Mouse (Mus musculus) megakaryocyte, adult 5-6 weeks (primary cell): ENCODE data around the gene Eda2r. TPM values are rescaled to one million over a fixed set of nuclear protein-coding genes. Genes with fewer than 3 reads are reported as not detected.

Experiments used
- ATAC-seq: 2 replicates; pipeline ENCODE4 v1.8.0; 2016; ENCODE audit warnings: mild to moderate bottlenecking, inconsistent platforms; ENCODE audit not compliant: poor library complexity, severe bottlenecking
- total RNA-seq, 2 experiments: library from RNA; stranded (forward) in 1 of 2; stranded (reverse) in 1 of 2; fragments of 153-499, 151-499 nt in 1 of 2; fragments of 221-1000, 200-1000 nt in 1 of 2; gene quantifications; 2 replicates each; pipeline versions ENCODE4 v1.2.3 to v1.2.4; 2015 to 2017

Gene Eda2r
- total RNA-seq (2015) (not detected in 2 replicates), total RNA-seq (2017) (not detected in 2 replicates)

- peak; percentile 43 for ATAC-seq
Observed at GRCm38 (mm10) chrX:97377065-97377421, at the start of gene Eda2r. Eda2r (minus strand) TSS chrX:97377216.

- ATAC-seq, result no peak
Observed at GRCm38 (mm10) chrX:97397872-97398271, 20.9 kb upstream of the Eda2r start.

GRCm38 (mm10) chrX:97378076-97378475 lies 1.1 kb upstream of the Eda2r start:
- no peak for ATAC-seq

- ATAC-seq, result no peak
Observed at GRCm38 (mm10) chrX:97376321-97377064, 523 bp downstream of the Eda2r start.

- ATAC-seq, result no peak
Observed at GRCm38 (mm10) chrX:97372826-97373225, 4.2 kb downstream of the Eda2r start.

- ATAC-seq, result no peak
Observed at GRCm38 (mm10) chrX:97369206-97369605, 7.8 kb downstream of the Eda2r start.

GRCm38 (mm10) chrX:97368741-97369140 lies 8.3 kb downstream of the Eda2r start:
- ATAC-seq, result no peak

GRCm38 (mm10) chrX:97360919-97361318 lies 16.1 kb downstream of the Eda2r start:
- ATAC-seq, result no peak

- ATAC-seq, result no peak
Observed at GRCm38 (mm10) chrX:97327891-97328290, 49.1 kb downstream of the Eda2r start.
